Mouse (Mus musculus) kidney, adult 8-10 months (tissue): ENCODE data around the gene Mief1.

Source experiments
- DNase-seq, 2 experiments: peaks; one replicate each; pipeline ENCODE4 v3.0.0; 2022

Gene Mief1

DNA sequence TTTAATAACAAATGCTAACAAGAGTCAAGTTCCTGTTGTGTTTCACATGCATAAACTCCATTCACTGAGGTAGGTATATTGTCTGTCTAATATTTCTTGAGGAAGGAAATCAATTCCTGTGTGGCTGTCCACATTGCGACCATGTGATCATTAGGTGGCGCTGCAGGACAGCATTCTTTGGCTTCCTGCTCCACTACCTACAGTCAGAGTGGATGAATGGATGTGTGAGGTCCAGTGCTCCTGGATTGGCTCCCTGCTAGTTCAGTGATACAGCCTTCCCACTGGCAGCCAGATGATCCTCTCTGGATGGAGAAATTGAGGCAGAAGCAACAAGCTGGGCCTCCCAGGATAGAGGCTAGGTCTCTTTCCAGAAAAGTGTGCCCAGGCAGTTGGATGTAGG lies 32.5 kb downstream of the Mief1 start:
- peak; percentile 76 to 89 for DNase-seq

DNA sequence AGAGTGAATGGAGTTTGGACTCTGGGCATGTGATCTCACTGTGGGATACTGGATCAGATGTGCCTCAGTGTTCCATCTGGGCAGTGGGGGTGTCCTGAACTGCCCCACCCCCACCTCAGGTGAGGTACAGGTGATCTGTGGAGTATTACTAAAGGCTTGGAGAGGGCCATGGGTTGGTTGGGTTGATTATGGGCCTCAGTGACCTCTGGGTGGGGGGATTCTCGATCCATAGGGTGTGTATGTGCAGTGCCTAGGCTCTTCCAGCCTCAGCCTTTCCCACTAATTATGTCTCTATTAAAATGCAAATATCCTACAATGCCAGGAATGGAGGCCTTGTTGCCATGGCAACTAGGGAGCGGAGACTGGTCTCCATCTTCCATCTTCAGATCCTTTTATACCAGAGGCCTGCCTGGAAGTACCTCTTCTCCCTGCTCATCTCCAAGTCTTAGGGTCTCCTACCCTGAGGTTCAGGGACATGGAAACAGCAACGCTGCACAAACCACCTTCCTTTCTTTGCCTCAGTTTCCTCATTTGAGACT lies 38.1 kb downstream of the Mief1 start:
- no peak for DNase-seq

DNA sequence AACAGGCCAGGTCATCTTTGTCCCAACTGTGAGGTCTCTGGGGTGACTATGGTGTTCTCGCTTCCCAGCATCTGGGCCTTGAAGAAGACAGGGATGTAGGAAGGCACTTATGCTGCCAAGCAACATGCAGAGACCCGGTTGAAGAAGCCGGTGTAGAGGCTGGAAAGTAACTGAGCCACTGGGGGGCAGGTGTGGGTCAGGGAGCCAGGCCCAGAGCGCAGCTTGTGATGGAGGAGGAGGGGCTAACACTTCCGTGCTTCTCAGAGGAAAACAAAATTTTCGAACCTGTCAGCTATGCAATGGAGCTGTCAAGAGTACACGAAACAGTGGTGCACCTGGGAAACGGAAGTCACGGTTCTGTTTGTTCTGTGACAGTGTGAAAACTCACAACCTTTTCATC lies 43.3 kb downstream of the Mief1 start:
- DNase-seq: no peak

DNA sequence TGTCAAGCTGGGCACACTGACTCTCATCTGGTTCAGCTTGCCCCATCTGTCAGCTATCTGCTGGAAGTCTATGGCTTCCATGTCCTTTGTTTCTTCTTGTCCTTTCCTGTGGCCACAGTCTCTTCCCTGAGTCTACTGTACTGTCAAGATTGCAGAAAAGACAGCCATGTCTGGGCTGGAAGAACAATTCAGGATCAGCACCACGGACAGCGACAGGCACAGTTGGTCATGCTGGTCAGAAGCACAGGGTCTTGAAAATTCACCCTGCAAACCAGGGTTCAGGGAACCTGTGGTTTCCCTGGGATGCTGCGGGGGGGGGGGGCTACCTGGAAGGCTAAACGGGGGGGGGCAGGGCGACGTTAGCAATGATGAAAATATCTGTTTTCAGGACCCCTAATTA lies 43.8 kb downstream of the Mief1 start:
- peak in 1 of 2 experiments; percentile 51 for DNase-seq

DNA sequence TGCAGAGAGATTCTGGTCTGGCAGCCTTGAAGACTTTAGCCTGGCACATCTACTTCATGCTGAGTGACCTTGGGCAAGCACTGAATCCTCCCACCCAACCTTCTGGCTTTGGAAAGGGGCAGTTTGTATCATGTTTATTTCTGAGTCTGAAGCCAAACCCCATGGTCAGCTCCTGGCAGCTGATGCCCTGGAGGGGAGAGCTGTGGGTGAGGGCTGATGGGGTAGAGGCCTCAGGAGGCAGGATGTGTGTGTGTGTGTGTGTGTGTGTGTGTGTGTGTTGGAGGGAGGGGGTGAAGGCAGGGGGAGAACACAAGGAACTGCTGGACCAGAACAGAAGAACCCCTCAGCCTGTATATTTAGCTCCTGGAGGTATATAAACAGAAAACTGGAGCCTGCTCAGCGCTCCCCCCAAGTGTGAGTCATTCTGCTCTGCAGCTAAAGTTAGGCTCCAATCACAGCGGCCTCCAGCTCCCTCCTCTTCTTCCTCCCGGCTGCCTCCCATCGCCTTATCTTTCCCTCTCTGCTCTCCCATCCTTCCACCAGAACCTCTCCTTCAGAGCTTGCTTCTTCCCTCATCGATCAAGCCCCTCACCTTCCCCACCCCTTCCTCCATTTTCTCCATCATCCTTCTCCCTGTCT lies 44.4 kb downstream of the Mief1 start:
- no peak for DNase-seq

DNA sequence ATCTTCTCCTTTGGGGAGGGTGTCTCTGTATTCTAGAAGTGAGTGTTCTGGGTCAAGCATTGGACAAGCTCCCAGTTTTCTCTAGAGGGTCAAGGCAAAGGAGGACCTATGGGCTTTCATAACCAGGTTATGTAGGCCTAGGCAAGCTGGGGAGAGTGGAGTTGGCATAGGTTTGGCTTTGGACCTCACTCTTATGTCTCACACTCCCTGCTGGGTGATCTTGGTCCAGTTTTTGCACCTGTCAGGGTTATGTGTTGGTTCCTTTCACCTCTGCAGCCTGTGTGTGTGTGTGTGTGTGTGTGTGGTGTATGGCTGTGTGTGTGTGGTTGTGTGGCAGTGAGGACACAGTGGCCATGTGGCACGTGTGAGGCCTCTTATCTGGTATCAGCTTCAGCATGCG lies 45.2 kb downstream of the Mief1 start:
- DNase-seq: no peak

DNA sequence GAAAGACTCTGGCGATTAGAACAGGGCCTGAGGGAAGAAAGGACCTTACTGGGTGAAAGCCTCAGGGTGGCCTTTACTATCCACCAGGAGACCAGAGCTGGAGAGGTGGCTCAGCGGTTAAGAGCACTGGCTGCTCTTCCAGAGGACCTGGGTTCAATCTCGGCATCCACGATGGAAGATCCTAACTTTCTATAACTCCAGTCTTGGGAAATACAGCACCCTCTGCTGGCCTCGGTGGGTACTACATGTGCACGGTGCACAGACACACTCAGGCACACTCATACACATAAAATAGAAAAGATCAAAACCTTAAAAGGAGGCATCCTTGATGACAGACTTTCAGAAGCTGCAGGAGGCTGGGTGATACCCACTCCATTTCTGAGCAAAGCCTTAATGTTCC lies 46.8 kb downstream of the Mief1 start:
- peak in 1 of 2 experiments; percentile 49 for DNase-seq

DNA sequence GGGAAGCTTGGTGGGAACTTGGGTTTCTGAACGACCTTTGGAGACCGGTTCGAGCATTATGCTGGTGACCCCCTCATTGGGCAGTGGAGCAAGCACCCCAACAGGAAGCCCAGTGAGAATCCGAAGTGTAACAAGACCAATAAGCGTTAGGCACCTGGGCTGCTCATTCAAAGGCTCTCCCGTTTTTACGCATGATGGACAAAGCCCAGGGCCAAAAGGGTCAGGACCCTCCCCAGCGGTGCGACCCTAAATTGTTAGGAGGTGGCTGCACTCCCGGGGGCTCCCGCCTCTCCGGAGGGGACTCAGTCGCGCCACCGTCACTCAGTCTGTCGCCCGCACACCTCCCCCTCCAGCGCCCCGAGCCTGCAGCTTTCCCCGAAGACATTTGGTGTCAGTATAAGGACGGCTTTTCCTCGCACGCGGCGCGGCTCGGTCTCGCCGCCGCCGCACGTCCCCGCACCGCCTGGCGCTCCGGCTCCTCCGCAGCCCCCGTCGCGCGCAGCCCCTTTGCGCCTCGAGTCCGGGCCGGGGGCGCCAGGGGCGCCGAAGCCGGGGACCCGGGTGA lies 53.1 kb downstream of the Mief1 start, which contains the start of gene Cacna1i:
Gene Cacna1i (plus strand): TSS at position 388 of the 565 bp plus-strand sequence.
- DNase-seq: no peak

DNA sequence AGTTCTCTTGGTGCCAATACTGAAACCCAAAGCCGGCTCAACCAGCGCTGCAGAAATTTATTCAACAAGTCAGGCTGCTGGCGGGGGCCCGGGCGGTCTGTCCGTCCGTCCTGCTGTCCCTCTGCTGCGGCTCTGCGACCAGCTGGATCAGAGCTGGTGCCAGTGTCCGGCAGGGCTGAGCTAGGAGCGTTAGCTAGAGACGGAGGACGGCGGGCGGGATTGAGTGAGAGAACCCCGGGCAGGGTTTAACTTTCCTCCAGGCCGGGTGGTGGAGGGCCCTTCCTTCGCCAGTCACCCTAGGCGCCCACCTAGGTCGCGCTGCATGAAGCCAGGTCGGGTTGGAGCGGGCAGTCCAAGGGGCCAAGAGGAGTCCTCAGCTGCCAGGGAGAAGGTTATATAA lies 54.2 kb downstream of the Mief1 start:
- DNase-seq: no peak

DNA sequence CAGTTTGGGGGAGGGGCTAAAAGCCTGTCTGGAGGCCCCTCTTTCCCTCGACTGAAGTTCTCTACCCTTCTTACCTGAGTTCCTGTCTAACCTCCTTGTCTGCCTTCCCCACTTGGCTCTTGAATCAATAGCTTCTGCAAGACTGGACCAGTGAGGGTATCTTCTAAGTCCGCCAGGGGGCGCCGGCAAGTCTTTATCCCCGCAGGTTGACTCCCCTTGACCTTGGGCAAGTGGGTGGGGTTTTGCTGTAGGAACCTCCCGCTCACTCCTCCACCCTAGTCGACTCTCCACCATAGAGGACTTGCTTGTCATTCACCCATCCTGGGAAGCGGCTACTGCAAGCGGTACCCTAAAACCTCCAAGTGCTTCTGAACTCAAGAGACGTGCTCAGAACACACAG lies 55.6 kb downstream of the Mief1 start:
- DNase-seq: peak; percentile 56 to 78

DNA sequence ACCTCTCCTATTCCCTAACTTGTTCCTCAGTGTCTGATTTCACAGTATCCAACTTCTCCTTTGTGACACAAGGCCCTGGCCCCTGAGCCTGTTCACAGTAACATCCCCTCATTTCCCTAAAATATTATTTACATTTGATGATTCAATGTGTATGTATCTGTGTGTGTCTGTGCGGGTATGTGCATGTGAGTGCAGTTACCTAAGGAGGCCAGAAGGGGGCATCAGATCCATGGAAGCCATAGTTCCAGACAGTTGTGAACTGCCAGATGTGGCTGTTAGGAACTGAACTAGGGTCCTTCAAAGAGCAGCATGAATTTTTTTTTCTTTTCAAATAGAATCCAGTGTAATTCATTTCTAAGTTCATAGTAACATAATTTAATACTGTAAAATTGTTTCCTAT lies 63.3 kb downstream of the Mief1 start:
- DNase-seq: no peak
